Mouse (Mus musculus) embryonic facial prominence, embryonic 15.5 days (tissue): ENCODE results near the gene Lca5. TPM values are rescaled to one million over a fixed set of nuclear protein-coding genes. Genes with fewer than 3 reads are reported as not detected.

ENCODE experiments used
- ATAC-seq: fragments of 200-750 bp; cut with Nextera tagmentation; 2 replicates; pipeline ENCODE4 v1.8.0; 2017; ENCODE audit warnings: low read depth, moderate TSS enrichment; ENCODE audit not compliant: insufficient number of reproducible peaks, low FRiP score, low TSS enrichment
- H3K27ac ChIP-seq: fragments of 300-500 bp; sonication (generic); replicated peaks from 2 replicates; pipeline ENCODE4 v1.5.1; 2015; ENCODE audit warnings: mild to moderate bottlenecking, inconsistent platforms
- H3K27me3 ChIP-seq: fragments of 300-500 bp; sonication (generic); 2 replicates; pipeline ENCODE4 v1.6.1; 2015; ENCODE audit warnings: inconsistent platforms
- H3K36me3 ChIP-seq: fragments of 300-500 bp; sonication (generic); 2 replicates; pipeline ENCODE4 v1.6.1; 2015; ENCODE audit warnings: mild to moderate bottlenecking, inconsistent platforms
- H3K4me1 ChIP-seq: fragments of 300-500 bp; sonication (generic); 2 replicates; pipeline ENCODE4 v1.6.1; 2015; ENCODE audit warnings: inconsistent platforms
- H3K4me2 ChIP-seq: fragments of 300-500 bp; sonication (generic); replicated peaks from 2 replicates; pipeline ENCODE4 v1.6.1; 2015; ENCODE audit warnings: mild to moderate bottlenecking, inconsistent platforms
- H3K4me3 ChIP-seq: fragments of 300-500 bp; sonication (generic); replicated peaks from 2 replicates; pipeline ENCODE4 v1.5.1; 2015; ENCODE audit warnings: mild to moderate bottlenecking, inconsistent platforms
- H3K9ac ChIP-seq: fragments of 300-500 bp; sonication (generic); 2 replicates; pipeline ENCODE4 v1.6.1; 2015; ENCODE audit warnings: inconsistent platforms
- H3K9me3 ChIP-seq: fragments of 300-500 bp; sonication (generic); replicated peaks from 2 replicates; pipeline ENCODE4 v1.6.1; 2016; ENCODE audit warnings: inconsistent platforms
- WGBS: fragments of 180-500 bp; shearing (Covaris S2); methylation state at CpG from one replicate; pipeline ENCODE4 v1.1.7; 2015; 5-methylcytosine and 5-hydroxymethylcytosine counted together
- polyA plus RNA-seq: library from polyadenylated mRNA; unstranded; fragments of >200 nt; fragmentation: Nextera tagmentation; extraction: Ambion mirVana; gene quantifications from 2 replicates; pipeline ENCODE4 v1.2.1, GENCODE M21; 2015

The Lca5 gene
- polyA plus RNA-seq, 1 experiment from 2014 or later, result 13.6 TPM

DNA sequence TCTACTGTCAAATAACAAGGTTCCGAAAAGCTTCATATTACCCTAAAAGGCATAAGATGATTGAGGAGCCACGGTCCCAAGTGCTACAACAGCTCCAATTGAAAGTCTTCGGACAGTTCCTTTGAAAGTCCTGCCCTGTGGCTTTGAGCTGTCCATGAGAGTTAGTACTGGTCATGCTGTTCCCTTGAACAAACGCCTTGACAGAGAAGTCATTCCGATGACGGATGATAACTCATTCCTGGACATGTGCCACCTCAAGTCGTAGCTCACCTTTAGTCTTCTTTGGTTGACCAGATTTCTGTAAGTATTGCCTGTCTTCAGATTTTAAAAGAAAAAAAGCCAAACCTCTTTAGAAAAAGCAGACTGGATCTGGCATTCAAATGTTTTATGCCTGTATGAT lies 87.6 kb downstream of the Lca5 start:
- Histone ChIP-seq H3K27ac (no peak overlapping the region), H3K27me3 (no peaks in the 10 kb centered on the region), H3K9ac (no peak overlapping the region), H3K4me3 (no peak overlapping the region), H3K4me2 (no peak overlapping the region), H3K4me1 (peaks cover 36% of the 10 kb centered on the region), H3K9me3 (no peaks in the 10 kb centered on the region), H3K36me3 (no peaks in the 10 kb centered on the region)
- ATAC-seq, result no peak
- 68% methylated on average over 7 of the region's 7 CpGs for WGBS

GRCm38 (mm10) chr9:83351171-83351570 lies 89.8 kb downstream of the Lca5 start:
- H3K27ac ChIP-seq, result peak overlapping the region; percentile 89

GRCm38 (mm10) chr9:83350613-83351012 lies 90.3 kb downstream of the Lca5 start:
- Histone ChIP-seq H3K4me2 (no peak overlapping the region), H3K27me3 (no peaks in the 10 kb centered on the region), H3K27ac (peak overlapping the region; percentile 89), H3K9ac (no peak overlapping the region), H3K4me3 (no peak overlapping the region), H3K36me3 (no peaks in the 10 kb centered on the region), H3K9me3 (no peaks in the 10 kb centered on the region), H3K4me1 (peaks cover 36% of the 10 kb centered on the region)
- no peak for ATAC-seq
- 22% methylated on average over 5 of the region's 5 CpGs for WGBS

More at GRCm38 (mm10) chr9:83351171-83351570, 89.8 kb downstream of the Lca5 start:
- 37% methylated on average over 5 of the region's 5 CpGs for WGBS
- Histone ChIP-seq H3K27me3 (no peaks in the 10 kb centered on the region), H3K9me3 (no peaks in the 10 kb centered on the region), H3K4me3 (no peak overlapping the region), H3K36me3 (no peaks in the 10 kb centered on the region), H3K4me2 (no peak overlapping the region), H3K4me1 (peaks cover 36% of the 10 kb centered on the region), H3K9ac (no peak overlapping the region)
- no peak for ATAC-seq

- Histone ChIP-seq H3K36me3 (no peaks in the 10 kb centered on the region), H3K4me3 (no peak overlapping the region), H3K4me1 (peaks cover 36% of the 10 kb centered on the region), H3K9ac (no peak overlapping the region), H3K27me3 (no peaks in the 10 kb centered on the region), H3K9me3 (no peaks in the 10 kb centered on the region), H3K4me2 (no peak overlapping the region), H3K27ac (peak overlapping the region; percentile 89)
- peak; percentile 49; the same call in 1 of the 2 replicates for ATAC-seq
- 6% methylated on average over 1 of the region's 1 CpGs for WGBS
These were observed 91.0 kb downstream of the Lca5 start for GRCm38 (mm10) chr9:83349905-83350304.

- Histone ChIP-seq H3K4me3 (no peak overlapping the region), H3K9ac (no peak overlapping the region), H3K4me2 (peak overlapping the region; percentile 17; the same call in 1 of the 2 replicates), H3K36me3 (no peaks in the 10 kb centered on the region), H3K4me1 (peaks cover 36% of the 10 kb centered on the region), H3K27ac (peak overlapping the region; percentile 89), H3K27me3 (no peaks in the 10 kb centered on the region), H3K9me3 (no peaks in the 10 kb centered on the region)
- peak; percentile 75; the same call in 1 of the 2 replicates for ATAC-seq
- 2% methylated on average over 3 of the region's 3 CpGs for WGBS
These were observed 91.4 kb downstream of the Lca5 start for GRCm38 (mm10) chr9:83349504-83349903.

GRCm38 (mm10) chr9:83347521-83347920 lies 93.4 kb downstream of the Lca5 start:
- 86% methylated on average over 5 of the region's 5 CpGs for WGBS
- no peak overlapping the region for H3K9ac ChIP-seq
- no peak for ATAC-seq

GRCm38 (mm10) chr9:83342491-83343370 lies 98.2 kb downstream of the Lca5 start:
- no peaks in the 10 kb centered on the region for H3K4me1 ChIP-seq
- H3K4me2 ChIP-seq, result no peak overlapping the region
- no peaks in the 10 kb centered on the region for H3K9me3 ChIP-seq
- ATAC-seq, result no peak
- H3K4me3 ChIP-seq, result no peak overlapping the region
- H3K27me3 ChIP-seq, result no peaks in the 10 kb centered on the region
- H3K36me3 ChIP-seq, result no peaks in the 10 kb centered on the region
- no peak overlapping the region for H3K9ac ChIP-seq
- 67% methylated on average over 7 of the region's 7 CpGs for WGBS
- no peak overlapping the region for H3K27ac ChIP-seq

More at GRCm38 (mm10) chr9:83347521-83347920, 93.4 kb downstream of the Lca5 start:
- Histone ChIP-seq H3K27ac (no peak overlapping the region), H3K4me1 (peaks cover 36% of the 10 kb centered on the region), H3K4me2 (no peak overlapping the region), H3K4me3 (no peak overlapping the region), H3K36me3 (no peaks in the 10 kb centered on the region), H3K9me3 (no peaks in the 10 kb centered on the region), H3K27me3 (no peaks in the 10 kb centered on the region)

Other genes starting within 250 kb of the Lca5 start
- 18.4 and 22.8 TPM in 2 replicates for gene Sh3bgrl2, start 107.2 kb upstream of the Lca5 start, polyA plus RNA-seq